Mouse (Mus musculus) layer of hippocampus, adult 9-10 months (tissue): ENCODE measurements around the gene Aox2.

ENCODE experiments used
- DNase-seq: peaks from one replicate; pipeline ENCODE4 v3.0.0; 2022; ENCODE audit warnings: low spot score

Aox2 gene

GRCm38 (mm10) chr1:58288091-58288490 lies 10.0 kb downstream of the Aox2 start:
- DNase-seq = no peak

GRCm38 (mm10) chr1:58289863-58290469 lies 11.8 kb downstream of the Aox2 start:
- DNase-seq = no peak

GRCm38 (mm10) chr1:58291394-58292300 lies 13.5 kb downstream of the Aox2 start:
- no peak for DNase-seq

- no peak for DNase-seq
Observed at GRCm38 (mm10) chr1:58294730-58295129, 16.6 kb downstream of the Aox2 start.

GRCm38 (mm10) chr1:58296278-58296677 lies 18.2 kb downstream of the Aox2 start:
- DNase-seq = no peak

GRCm38 (mm10) chr1:58296821-58297220 lies 18.7 kb downstream of the Aox2 start:
- DNase-seq = no peak

- no peak for DNase-seq
Observed at GRCm38 (mm10) chr1:58298347-58298746, 20.2 kb downstream of the Aox2 start.

GRCm38 (mm10) chr1:58301073-58301472 lies 22.9 kb downstream of the Aox2 start:
- no peak for DNase-seq

- no peak for DNase-seq
Observed at GRCm38 (mm10) chr1:58302015-58302414, 23.9 kb downstream of the Aox2 start.

GRCm38 (mm10) chr1:58303009-58303408 lies 24.9 kb downstream of the Aox2 start:
- no peak for DNase-seq

GRCm38 (mm10) chr1:58303726-58304125 lies 25.6 kb downstream of the Aox2 start:
- no peak for DNase-seq

- no peak for DNase-seq
Observed at GRCm38 (mm10) chr1:58304296-58304695, 26.2 kb downstream of the Aox2 start.

- DNase-seq = no peak
Observed at GRCm38 (mm10) chr1:58307181-58307580, 29.1 kb downstream of the Aox2 start.

- no peak for DNase-seq
Observed at GRCm38 (mm10) chr1:58308594-58308993, 30.5 kb downstream of the Aox2 start.

- no peak for DNase-seq
Observed at GRCm38 (mm10) chr1:58309853-58310252, 31.7 kb downstream of the Aox2 start.

- DNase-seq = no peak
Observed at GRCm38 (mm10) chr1:58311221-58311864, 33.2 kb downstream of the Aox2 start.

GRCm38 (mm10) chr1:58313173-58313572 lies 35.0 kb downstream of the Aox2 start:
- no peak for DNase-seq

GRCm38 (mm10) chr1:58315532-58315931 lies 37.4 kb downstream of the Aox2 start:
- no peak for DNase-seq

GRCm38 (mm10) chr1:58333222-58333621 lies 55.1 kb downstream of the Aox2 start:
- DNase-seq = no peak

- DNase-seq = no peak
Observed at GRCm38 (mm10) chr1:58339901-58340300, 61.8 kb downstream of the Aox2 start.

GRCm38 (mm10) chr1:58341576-58341975 lies 63.5 kb downstream of the Aox2 start:
- no peak for DNase-seq

- no peak for DNase-seq
Observed at GRCm38 (mm10) chr1:58343861-58344260, 65.7 kb downstream of the Aox2 start.

GRCm38 (mm10) chr1:58344570-58344969 lies 66.4 kb downstream of the Aox2 start:
- no peak for DNase-seq
